Mouse (Mus musculus) lung, adult 18-20 months (tissue): ENCODE data around the gene Vkorc1.
"Not testable (repeated sequence)": the region's sequence is repeated elsewhere in the genome, so short reads cannot be mapped to it uniquely, and the experiment has no call there.

Experiments used
- DNase-seq, 2 experiments: peaks; one replicate each; pipeline ENCODE4 v3.0.0; 2022; ENCODE audit warnings: mixed read lengths in 2 of 2

Gene Vkorc1

GRCm38 (mm10) chr7:127915293-127915692 lies 19.9 kb upstream of the Vkorc1 start:
- no peak for DNase-seq

GRCm38 (mm10) chr7:127912938-127913337 lies 17.5 kb upstream of the Vkorc1 start:
- DNase-seq = no peak

- DNase-seq = peak; percentile 90 to 93
These were observed 16.9 kb upstream of the Vkorc1 start, which contains the start of gene Kat8 for GRCm38 (mm10) chr7:127912190-127912871. Gene Kat8 (plus strand): TSS chr7:127912516.

GRCm38 (mm10) chr7:127908656-127909055 lies 13.2 kb upstream of the Vkorc1 start:
- no peak for DNase-seq

- DNase-seq = no peak
These were observed 12.5 kb upstream of the Vkorc1 start for GRCm38 (mm10) chr7:127907939-127908338.

- peak; percentile 78 to 82 for DNase-seq
These were observed 8.8 kb upstream of the Vkorc1 start, which contains the start of gene Bckdk for GRCm38 (mm10) chr7:127903971-127904796. Gene Bckdk (plus strand): TSS chr7:127904082.

- no peak for DNase-seq
These were observed 6.4 kb upstream of the Vkorc1 start for GRCm38 (mm10) chr7:127901772-127902171.

- no peak for DNase-seq
These were observed 4.6 kb upstream of the Vkorc1 start for GRCm38 (mm10) chr7:127899997-127900396.

GRCm38 (mm10) chr7:127898179-127898956 lies 3.0 kb upstream of the Vkorc1 start:
- DNase-seq = no peak

- DNase-seq = no peak
These were observed 2.1 kb upstream of the Vkorc1 start for GRCm38 (mm10) chr7:127897542-127897941.

GRCm38 (mm10) chr7:127896384-127896783 lies 967 bp upstream of the Vkorc1 start:
- DNase-seq = peak; percentile 59 to 66

GRCm38 (mm10) chr7:127895891-127896290 lies 474 bp upstream of the Vkorc1 start:
- DNase-seq = not testable (repeated sequence)

- DNase-seq = peak; percentile 35 to 48
These were observed 937 bp downstream of the Vkorc1 start for GRCm38 (mm10) chr7:127894480-127894879.

GRCm38 (mm10) chr7:127890798-127891197 lies 4.6 kb downstream of the Vkorc1 start, which contains the start of gene Prss53:
Gene Prss53 (minus strand): TSS chr7:127890970.
- DNase-seq = peak; percentile 43 to 56

GRCm38 (mm10) chr7:127888821-127889220 lies 6.6 kb downstream of the Vkorc1 start:
- DNase-seq = no peak

- no peak for DNase-seq
These were observed 7.6 kb downstream of the Vkorc1 start for GRCm38 (mm10) chr7:127887781-127888180.

GRCm38 (mm10) chr7:127887191-127887590 lies 8.2 kb downstream of the Vkorc1 start:
- DNase-seq = no peak

GRCm38 (mm10) chr7:127886551-127886950 lies 8.9 kb downstream of the Vkorc1 start:
- no peak for DNase-seq

- peak; percentile 64 to 74 for DNase-seq
These were observed 9.5 kb downstream of the Vkorc1 start for GRCm38 (mm10) chr7:127885951-127886350.

- DNase-seq = no peak
These were observed 15.0 kb downstream of the Vkorc1 start for GRCm38 (mm10) chr7:127880431-127880830.

GRCm38 (mm10) chr7:127879301-127879700 lies 16.1 kb downstream of the Vkorc1 start:
- no peak for DNase-seq

GRCm38 (mm10) chr7:127876467-127877348 lies 18.7 kb downstream of the Vkorc1 start, which contains the start of gene Zfp668:
Gene Zfp668 (minus strand): TSS chr7:127876828.
- peak; percentile 90 to 92 for DNase-seq
